Mouse (Mus musculus): Measurements from ENCODE around the gene Slc2a8.
"Not testable (repeated sequence)": the region's sequence is repeated elsewhere in the genome, so short reads cannot be mapped to it uniquely, and the experiment has no call there.

Gene Slc2a8

GRCm38 (mm10) chr2:32981725-32982271 lies at the start of gene Slc2a8:
Gene Slc2a8 (minus strand): TSS chr2:32982083.
- DNase-seq (ENCODE audit: low spot score), result peak; percentile 95

DNA sequence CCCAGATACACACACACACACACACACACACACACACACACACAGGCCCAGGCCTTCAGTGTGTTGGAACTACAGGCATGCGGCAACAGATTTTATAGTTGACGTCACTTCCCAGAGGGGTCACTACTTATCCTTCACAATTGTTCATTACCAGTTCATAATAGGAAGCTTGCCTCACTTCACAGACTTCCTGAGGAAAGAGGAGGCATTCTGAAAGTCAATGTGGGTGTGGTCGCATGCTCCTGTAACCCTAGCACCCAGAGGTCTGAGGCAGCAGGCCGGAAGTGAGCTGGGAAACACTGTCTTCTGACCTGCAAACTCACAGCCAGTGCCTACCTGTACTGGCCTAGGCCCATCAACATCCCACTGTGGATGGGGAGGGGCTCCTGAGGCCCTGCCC lies 43.2 kb upstream of the Slc2a8 start:
- peak; percentile 41 for DNase-seq (ENCODE audit: low spot score)

- no peak for DNase-seq (ENCODE audit: low spot score)
These were observed 42.7 kb upstream of the Slc2a8 start for GRCm38 (mm10) chr2:33024564-33024963.

DNA sequence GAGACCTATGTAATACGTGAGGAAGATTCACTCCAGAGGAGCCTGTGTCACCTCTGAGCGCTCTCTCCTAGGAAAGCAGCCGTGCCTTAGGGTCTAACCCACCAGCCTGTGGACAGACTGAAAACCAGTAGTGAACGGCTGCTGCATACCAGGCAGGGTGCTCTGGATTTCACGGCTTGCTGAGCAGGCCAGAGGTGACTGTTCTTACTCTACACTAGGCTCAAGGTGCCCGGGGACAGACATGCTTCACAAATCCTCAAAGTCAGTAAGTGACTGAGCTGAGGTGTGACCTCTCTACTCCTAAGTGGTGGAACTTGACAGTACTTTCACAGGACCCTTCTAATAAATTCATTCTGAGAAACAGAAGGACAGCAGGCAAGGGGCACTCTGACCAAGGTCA lies 41.0 kb upstream of the Slc2a8 start:
- no peak for DNase-seq (ENCODE audit: low spot score)

- DNase-seq (ENCODE audit: low spot score), result no peak
These were observed 36.1 kb upstream of the Slc2a8 start for GRCm38 (mm10) chr2:33018026-33018425.

DNA sequence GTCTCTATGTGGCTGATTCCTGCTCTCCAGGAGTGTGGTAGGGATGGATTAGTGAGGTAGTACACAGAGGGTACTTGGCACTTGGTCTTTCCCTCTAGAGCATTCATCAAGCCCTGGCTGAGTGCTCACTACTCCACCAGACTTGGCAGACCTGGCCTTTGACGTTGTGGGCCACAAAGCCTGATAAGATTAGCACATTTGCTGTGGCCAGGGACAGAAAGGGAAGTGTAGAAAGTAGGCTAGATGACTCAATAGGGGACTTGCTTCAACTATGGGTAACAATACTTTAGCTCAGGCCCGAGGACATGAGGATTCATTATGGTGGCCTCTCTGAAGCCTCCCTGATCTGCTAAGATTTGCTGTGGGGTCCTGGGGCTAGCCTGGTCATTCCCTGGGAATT lies 35.3 kb upstream of the Slc2a8 start:
- no peak for DNase-seq (ENCODE audit: low spot score)

DNA sequence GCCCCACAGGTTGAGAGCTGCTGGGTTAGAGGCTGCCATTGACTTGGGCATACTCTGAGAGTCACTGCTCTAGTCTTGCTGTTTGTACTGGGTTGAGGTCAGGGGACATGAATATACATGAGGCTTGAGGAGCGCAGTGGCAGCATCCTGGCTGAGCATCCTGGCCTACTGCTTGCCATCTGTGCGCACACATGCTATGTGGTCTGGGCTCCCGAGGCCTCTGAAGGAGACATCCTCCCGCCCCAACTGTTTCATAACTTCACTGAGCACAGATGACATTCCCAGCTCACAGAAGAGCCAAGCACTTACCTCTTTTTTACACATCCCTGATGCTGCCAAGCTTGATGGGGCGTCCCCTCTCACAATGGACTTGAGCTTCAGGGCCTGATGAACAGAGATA lies 33.0 kb upstream of the Slc2a8 start:
- DNase-seq (ENCODE audit: low spot score), result no peak

GRCm38 (mm10) chr2:33009055-33009454 lies 27.2 kb upstream of the Slc2a8 start:
- not testable (repeated sequence) for DNase-seq (ENCODE audit: low spot score)

- DNase-seq (ENCODE audit: low spot score), result no peak
These were observed 23.2 kb upstream of the Slc2a8 start for GRCm38 (mm10) chr2:33005041-33005440.

DNA sequence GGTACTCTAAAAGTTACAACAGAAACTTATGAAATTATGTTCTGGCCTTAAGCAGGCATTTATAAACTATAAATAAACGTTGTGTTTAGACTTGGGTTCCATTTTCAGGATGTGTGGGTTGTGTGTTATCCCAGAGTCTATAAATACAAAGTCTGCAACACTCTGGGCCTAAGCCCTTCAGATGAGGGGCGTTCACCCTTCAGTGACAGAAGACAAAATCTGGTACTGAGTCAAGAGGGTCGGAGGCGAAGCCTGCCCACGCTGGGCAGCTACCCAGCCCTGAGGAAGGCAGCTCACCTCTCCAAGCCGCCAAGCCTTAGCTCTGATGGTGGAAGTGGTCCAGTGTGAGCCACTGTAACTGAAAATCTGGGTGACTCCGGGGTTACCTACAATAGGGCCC lies 20.3 kb upstream of the Slc2a8 start:
- no peak for DNase-seq (ENCODE audit: low spot score)

- DNase-seq (ENCODE audit: low spot score), result no peak
These were observed 17.9 kb upstream of the Slc2a8 start for GRCm38 (mm10) chr2:32999752-33000151.

DNA sequence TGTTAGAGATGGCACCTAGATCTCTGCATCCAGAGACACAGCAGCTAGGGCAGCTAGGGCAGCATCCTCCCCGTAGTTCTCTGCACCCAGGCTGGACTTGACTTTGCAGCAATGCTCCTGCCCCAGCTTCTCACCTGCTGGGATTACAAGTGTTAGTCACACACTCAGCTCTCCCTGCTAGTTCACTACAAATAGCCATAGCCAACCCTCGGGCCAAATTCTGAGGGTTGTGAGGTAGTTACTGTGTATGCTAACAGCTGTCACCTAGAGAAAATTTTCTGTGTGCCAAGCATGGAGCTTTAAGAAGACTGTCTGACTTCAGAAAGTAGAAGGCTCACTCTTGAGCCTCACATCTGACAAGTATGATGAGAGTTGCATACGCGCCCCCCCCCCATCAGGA lies 15.9 kb upstream of the Slc2a8 start:
- DNase-seq (ENCODE audit: low spot score), result no peak

GRCm38 (mm10) chr2:32997081-32997480 lies 15.2 kb upstream of the Slc2a8 start:
- DNase-seq (ENCODE audit: low spot score), result no peak

GRCm38 (mm10) chr2:32992130-32992529 lies 10.2 kb upstream of the Slc2a8 start:
- no peak for DNase-seq (ENCODE audit: low spot score)

- no peak for DNase-seq (ENCODE audit: low spot score)
These were observed 8.4 kb upstream of the Slc2a8 start for GRCm38 (mm10) chr2:32990167-32990832.

GRCm38 (mm10) chr2:32989376-32989775 lies 7.5 kb upstream of the Slc2a8 start:
- no peak for DNase-seq (ENCODE audit: low spot score)

DNA sequence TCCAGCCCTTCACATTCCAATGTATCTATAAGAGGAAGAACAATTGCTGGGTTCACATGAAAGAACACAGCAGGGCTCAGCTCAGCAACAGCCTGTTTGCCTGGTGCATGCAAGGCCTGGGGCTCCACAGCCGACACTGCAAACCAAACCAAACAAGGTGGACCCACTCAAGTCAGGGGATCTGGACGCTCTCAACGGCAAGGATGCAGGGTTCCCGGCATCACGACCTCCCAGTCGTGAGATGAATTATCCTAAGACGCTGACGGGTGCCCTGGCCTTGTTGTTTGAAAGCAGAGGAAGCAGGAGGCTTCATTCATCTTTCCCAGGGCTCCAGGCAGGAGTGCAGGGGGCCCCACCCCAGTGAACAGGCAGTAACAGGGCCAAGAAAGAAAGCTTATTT lies 4.0 kb upstream of the Slc2a8 start:
- DNase-seq (ENCODE audit: low spot score), result no peak

- no peak for DNase-seq (ENCODE audit: low spot score)
These were observed 1.7 kb upstream of the Slc2a8 start for GRCm38 (mm10) chr2:32983617-32984016.

DNA sequence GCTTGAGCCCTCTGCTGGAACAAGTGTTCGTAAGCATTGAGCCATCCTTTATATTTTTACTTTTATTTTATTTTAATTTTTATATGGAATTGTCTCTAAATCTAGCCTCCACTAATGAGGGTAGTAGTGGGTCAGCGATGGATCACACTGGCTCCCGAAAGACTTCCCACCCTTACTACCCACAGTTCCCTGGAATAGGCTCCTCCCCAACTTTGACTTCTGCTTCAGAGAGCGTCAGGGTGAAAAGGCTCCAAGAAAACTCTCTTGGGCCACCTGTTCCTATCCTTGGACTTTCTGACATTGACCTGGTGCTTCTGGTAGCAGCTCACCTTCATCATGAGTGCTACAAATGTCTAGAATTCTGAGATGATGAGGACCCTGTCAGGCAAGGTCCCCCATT lies 817 bp upstream of the Slc2a8 start:
- DNase-seq (ENCODE audit: low spot score), result no peak

GRCm38 (mm10) chr2:32981281-32981680 lies 602 bp downstream of the Slc2a8 start:
- no peak for DNase-seq (ENCODE audit: low spot score)

DNA sequence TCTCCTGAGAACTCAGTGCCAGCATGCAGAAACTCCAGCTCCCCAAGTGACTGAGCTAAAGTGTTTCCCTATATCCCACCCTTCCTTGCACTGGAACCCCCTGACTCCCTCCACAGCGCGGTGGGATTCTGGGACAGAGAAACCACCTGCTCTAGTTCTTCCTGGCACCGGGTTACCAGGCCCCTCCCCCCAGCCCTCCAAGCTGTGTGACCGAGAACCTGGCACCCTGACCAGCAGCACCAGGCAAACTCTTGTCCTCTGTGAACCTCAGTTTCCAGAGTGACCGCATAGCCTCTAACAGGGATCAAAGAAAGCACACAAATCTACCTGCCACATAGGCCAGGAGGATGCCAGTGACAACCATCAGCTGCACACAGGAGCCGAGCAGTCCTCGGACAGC lies 2.2 kb downstream of the Slc2a8 start:
- DNase-seq (ENCODE audit: low spot score), result no peak

GRCm38 (mm10) chr2:32978675-32979074 lies 3.2 kb downstream of the Slc2a8 start:
- no peak for DNase-seq (ENCODE audit: low spot score)

DNA sequence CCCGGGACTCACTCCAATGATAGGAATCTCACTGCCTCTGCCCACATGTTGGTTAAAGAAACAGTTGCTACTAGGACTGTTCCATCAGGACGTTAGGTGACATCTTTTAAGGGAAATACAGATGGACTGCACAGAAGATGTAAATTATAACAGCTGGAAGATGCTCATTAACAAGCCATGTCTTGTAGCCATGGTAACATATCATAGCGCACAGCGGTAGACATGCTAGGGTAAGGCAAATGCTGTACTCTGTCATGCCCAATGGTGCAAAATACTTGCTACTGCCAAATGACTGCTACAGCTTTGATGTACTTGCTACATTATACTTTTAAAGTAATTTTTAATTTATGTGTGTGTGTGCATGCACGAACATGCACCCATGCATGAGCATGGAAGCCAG lies 4.8 kb downstream of the Slc2a8 start:
- DNase-seq (ENCODE audit: low spot score), result no peak

GRCm38 (mm10) chr2:32974216-32974615 lies 7.7 kb downstream of the Slc2a8 start:
- DNase-seq (ENCODE audit: low spot score), result no peak

Data from lung, postnatal 25 days (tissue).